Mouse (Mus musculus): Measurements from ENCODE around the gene Nhp2.

- no peak for TF ChIP-seq POLR2A (IDR thresholded peaks at IDR 0.05; ENCODE audit: low read depth, low read length)
- no peak for TF ChIP-seq CTCF (IDR thresholded peaks at IDR 0.05; ENCODE audit: borderline replicate concordance, insufficient read depth, low read length)
Observed at GRCm38 (mm10) chr11:51594715-51595350, 24.7 kb upstream of the Nhp2 start.

Data from embryonic fibroblast, embryonic 13.5 days (primary cell).